Mouse (Mus musculus): ENCODE measurements around the gene Fastkd1.

- TF ChIP-seq CTCF (IDR thresholded peaks at IDR 0.05; ENCODE audit: low read depth) (no peak), EP300 (IDR thresholded peaks at IDR 0.05; ENCODE audit: low read depth) (no peak)
These were observed 10.2 kb upstream of the Fastkd1 start for GRCm38 (mm10) chr2:69723519-69723825.

Measured in heart, postnatal 0 days (tissue).